Mouse (Mus musculus) lung, postnatal 0 days (tissue): Measurements from ENCODE around the gene Decr2. TPM values are rescaled to one million over a fixed set of nuclear protein-coding genes. Genes with fewer than 3 reads are reported as not detected.

Experiments
- ATAC-seq: fragments of 200-750 bp; cut with Nextera tagmentation; 2 replicates; pipeline ENCODE4 v1.8.0; 2017; ENCODE audit warnings: moderate library complexity
- DNase-seq: peaks from one replicate; pipeline ENCODE4 v3.0.0-alpha.2; 2016; ENCODE audit warnings: low spot score
- H3K27ac ChIP-seq: fragments of 300-500 bp; sonication (generic); 2 replicates; pipeline ENCODE4 v1.5.1; 2014; ENCODE audit warnings: antibody characterized with exemption, mild to moderate bottlenecking, low read length, mixed read lengths
- H3K27me3 ChIP-seq: fragments of 300-500 bp; sonication (generic); replicated peaks from 2 replicates; pipeline ENCODE4 v1.6.1; 2014; ENCODE audit warnings: low read length, mixed read lengths; ENCODE audit not compliant: insufficient read depth
- H3K36me3 ChIP-seq: fragments of 300-500 bp; sonication (generic); 2 replicates; pipeline ENCODE4 v1.6.1; 2014; ENCODE audit warnings: low read length, mixed read lengths; ENCODE audit not compliant: insufficient read depth
- H3K4me1 ChIP-seq: fragments of 300-500 bp; sonication (generic); 2 replicates; pipeline ENCODE4 v1.6.1; 2014; ENCODE audit warnings: antibody characterized with exemption, low read depth, low read length, mixed read lengths; ENCODE audit not compliant: insufficient read depth
- H3K4me2 ChIP-seq: fragments of 300-500 bp; sonication (generic); replicated peaks from 2 replicates; pipeline ENCODE4 v1.6.1; 2014; ENCODE audit warnings: low read depth, mild to moderate bottlenecking, low read length, moderate library complexity, mixed read lengths
- H3K4me3 ChIP-seq: fragments of 300-500 bp; sonication (generic); 2 replicates; pipeline ENCODE4 v1.5.1; 2014; ENCODE audit warnings: low read depth, low read length
- H3K9ac ChIP-seq: fragments of 300-500 bp; sonication (generic); replicated peaks from 2 replicates; pipeline ENCODE4 v1.6.1; 2014; ENCODE audit warnings: low read depth, mild to moderate bottlenecking
- H3K9me3 ChIP-seq: fragments of 300-500 bp; sonication (generic); 2 replicates; pipeline ENCODE4 v1.6.1; 2016; ENCODE audit warnings: low read length, mixed read lengths
- CTCF ChIP-seq: IDR thresholded peaks from 2 replicates; pipeline ENCODE4 v1.5.1; 2016; ENCODE audit warnings: antibody characterized with exemption, mild to moderate bottlenecking
- EP300 ChIP-seq: IDR thresholded peaks from 2 replicates; pipeline ENCODE4 v1.6.1; 2016; ENCODE audit warnings: antibody characterized with exemption, mild to moderate bottlenecking, control low read depth
- WGBS: fragments of 180-500 bp; shearing (Covaris S2); extraction: QIAGEN DNeasy Blood & Tissue Kit; methylation state at CpG from one replicate; pipeline ENCODE4 v1.1.7; 2014; 5-methylcytosine and 5-hydroxymethylcytosine counted together
- polyA plus RNA-seq: library from polyadenylated mRNA; unstranded; fragments of >200 nt; fragmentation: Nextera tagmentation; extraction: Ambion mirVana; gene quantifications from 2 replicates; pipeline ENCODE4 v1.2.1, GENCODE M21; 2015

The Decr2 gene
- polyA plus RNA-seq, 1 experiment from 2014 or later: 18.7 TPM

DNA sequence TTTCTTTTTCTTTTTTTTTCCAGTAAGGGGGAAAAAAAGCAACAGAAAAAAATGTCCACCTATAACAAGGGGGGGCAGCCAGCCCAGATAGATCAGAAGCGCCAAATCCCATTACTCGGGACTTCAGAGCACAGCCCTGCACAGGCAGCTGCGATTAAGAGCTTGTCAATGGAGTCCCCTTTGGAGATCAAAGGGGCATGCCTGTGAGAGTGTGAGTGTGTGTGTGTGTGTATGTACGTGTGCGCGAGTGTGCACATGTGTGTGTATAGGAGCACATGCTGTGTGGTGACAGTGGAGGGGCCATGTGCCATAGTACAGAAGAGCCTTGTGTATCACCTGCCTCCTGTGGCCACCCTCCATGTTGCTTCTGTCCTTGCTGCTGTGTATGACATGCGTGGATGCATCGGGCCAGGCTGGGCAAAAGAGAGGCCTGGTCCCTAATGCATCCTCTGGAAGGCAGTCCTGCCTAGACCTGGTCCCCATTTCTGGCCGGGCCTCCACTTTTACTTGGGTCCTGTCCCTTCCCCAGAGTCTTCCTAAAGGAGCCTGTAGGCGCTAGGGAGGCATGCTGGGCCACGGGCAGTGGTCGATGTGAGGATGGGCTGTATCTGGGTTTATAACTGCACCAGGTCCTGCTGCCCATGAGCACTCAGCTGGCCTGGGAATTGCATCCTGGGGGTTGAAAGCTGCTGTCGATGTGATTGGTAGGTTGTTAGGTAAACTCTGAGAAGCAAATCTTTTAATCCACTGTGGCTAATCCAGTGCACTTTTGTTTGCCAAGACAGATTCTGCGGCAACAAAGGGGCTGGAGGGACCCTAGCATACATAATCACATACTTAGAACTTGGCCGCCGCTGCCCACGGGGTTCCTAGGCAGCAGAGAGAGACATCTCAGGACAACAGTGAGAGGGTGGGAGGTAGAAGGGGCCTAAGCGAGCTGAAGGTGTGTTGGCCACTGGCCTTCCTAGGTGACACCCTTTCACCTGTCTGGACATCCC, 42.0 kb upstream of the Decr2 start:
- DNase-seq: no peak
- 86% methylated on average over 18 of the region's 18 CpGs for WGBS
- no peak for TF ChIP-seq EP300
- TF ChIP-seq CTCF: no peak

DNA sequence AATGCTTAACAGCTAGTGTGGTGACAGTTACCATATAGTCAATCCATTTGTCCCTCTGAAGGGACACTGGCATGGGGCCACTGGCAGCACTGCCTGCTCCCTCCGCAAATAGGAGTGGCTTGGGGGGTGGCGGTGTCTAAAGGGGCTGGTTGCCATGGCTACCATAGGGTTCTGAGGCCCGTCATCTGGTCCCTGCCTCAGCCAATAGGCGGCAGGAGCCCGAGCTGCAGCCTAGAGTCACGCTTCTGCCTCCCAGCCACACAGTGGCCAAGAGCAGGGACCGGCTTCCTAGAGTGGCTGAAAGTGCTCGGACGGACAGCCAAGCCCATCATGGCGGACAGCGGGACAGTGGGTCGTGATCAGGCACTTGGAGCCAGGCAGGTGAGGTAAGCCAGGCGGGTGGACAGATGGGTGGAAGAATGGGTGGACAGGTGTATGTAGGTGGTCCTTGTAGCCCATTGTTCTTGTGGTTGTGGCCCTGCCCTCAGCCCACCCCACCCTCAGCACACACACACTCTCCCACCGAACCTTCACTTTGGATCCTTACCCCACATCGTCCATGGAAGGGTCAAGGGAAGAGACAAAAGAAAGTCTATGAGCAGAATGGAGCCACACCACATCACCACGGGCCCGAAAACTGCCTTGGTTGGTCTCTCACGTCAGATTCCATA, 41.1 kb upstream of the Decr2 start:
- H3K4me1 ChIP-seq: no peaks in the 10 kb centered on the region
- H3K4me3 ChIP-seq: no peak overlapping the region
- ATAC-seq (no peak), DNase-seq (no peak)
- H3K27me3 ChIP-seq: no peaks in the 10 kb centered on the region
- H3K36me3 ChIP-seq: peaks cover 3% of the 10 kb centered on the region
- H3K9me3 ChIP-seq: no peaks in the 10 kb centered on the region
- H3K27ac ChIP-seq: no peak overlapping the region
- 85% methylated on average over 18 of the region's 18 CpGs for WGBS
- no peak for TF ChIP-seq CTCF
- TF ChIP-seq EP300: no peak
- no peak overlapping the region for H3K4me2 ChIP-seq
- H3K9ac ChIP-seq: no peak overlapping the region

More for the DNA sequence above, 42.0 kb upstream of the Decr2 start:
- Histone ChIP-seq H3K9me3 (no peaks in the 10 kb centered on the region), H3K27ac (no peak overlapping the region), H3K36me3 (peaks cover 3% of the 10 kb centered on the region), H3K4me3 (no peak overlapping the region), H3K27me3 (no peaks in the 10 kb centered on the region), H3K9ac (no peak overlapping the region), H3K4me1 (no peaks in the 10 kb centered on the region), H3K4me2 (no peak overlapping the region)
- no peak for ATAC-seq

DNA sequence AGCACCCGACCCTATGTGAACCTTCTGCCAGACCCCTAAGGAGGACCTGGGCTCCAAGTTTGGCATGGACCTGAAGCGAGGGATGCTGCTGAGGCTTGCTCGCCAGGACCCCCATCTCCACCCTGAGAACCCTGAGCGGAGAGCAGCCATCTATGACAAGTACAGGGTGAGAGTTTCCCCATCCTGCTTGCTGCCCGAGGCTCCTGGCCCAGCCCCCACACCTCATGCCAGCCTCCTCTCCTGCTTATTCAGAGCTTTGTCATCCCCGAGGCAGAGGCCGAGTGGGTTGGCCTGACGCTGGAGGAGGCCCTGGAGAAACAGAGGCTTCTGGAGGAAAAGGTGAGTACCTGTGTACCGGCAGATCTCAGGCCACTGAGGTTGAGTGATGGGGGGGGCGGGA, 35.1 kb upstream of the Decr2 start:
- Histone ChIP-seq H3K27ac (no peak overlapping the region), H3K9me3 (no peaks in the 10 kb centered on the region), H3K4me3 (no peak overlapping the region), H3K9ac (no peak overlapping the region), H3K36me3 (peaks cover 3% of the 10 kb centered on the region), H3K27me3 (no peaks in the 10 kb centered on the region), H3K4me1 (peaks cover 7% of the 10 kb centered on the region), H3K4me2 (no peak overlapping the region)
- no peak for TF ChIP-seq CTCF
- TF ChIP-seq EP300: no peak
- DNase-seq (no peak), ATAC-seq (no peak)
- 89% methylated on average over 10 of the region's 10 CpGs for WGBS

DNA sequence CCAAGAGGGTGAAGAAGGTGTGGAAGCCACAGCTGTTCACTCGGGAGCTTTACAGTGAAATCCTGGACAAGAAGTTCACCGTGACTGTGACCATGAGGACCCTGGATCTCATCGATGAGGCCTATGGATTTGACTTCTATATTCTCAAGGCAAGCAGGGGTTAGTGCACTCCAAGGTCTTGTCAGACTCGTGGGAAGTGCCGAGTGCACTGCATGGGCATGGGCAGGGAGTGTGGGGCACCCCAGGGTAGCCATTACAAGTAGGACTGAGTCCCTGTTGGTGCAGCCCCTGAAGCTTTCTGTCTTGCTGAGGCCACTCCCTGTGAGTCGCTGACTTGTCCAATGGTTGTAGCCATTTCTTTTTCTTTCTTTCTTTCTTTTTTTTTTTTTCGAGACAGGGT, 34.4 kb upstream of the Decr2 start:
- TF ChIP-seq CTCF: no peak
- ATAC-seq: no peak
- 77% methylated on average over 7 of the region's 7 CpGs for WGBS

DNA sequence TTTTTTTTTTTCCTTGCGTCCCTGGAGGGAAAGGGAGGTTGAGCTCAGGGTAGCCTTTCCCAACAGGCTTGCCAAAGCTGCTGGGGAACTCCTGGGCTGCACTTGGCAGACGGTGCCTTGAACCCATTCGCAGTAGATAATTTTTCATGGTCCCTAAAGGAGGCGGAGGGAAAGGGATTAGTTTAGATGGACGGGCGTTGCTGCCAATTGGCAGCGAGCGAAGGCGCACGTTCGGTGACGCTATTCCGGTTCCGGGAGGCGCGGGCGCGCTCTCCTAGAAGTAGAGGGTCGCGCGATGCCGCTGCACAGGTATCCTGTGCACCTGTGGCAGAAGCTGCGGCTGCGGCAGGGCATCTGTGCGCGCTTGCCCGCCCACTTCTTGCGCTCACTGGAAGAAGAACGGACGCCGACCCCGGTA, 33.1 kb upstream of the Decr2 start, which contains the start of gene Mrpl28:
Mrpl28 (plus strand) TSS at position 234 of the 418 bp plus-strand sequence.
- Histone ChIP-seq H3K36me3 (peaks cover 3% of the 10 kb centered on the region), H3K9ac (peak within 1 kb of the TSS; percentile 72), H3K27ac (peak within 1 kb of the TSS; percentile 47), H3K27me3 (no peaks in the 10 kb centered on the region), H3K4me1 (peaks cover 7% of the 10 kb centered on the region), H3K4me3 (peak within 1 kb of the TSS; percentile 85), H3K4me2 (peak within 1 kb of the TSS; percentile 87), H3K9me3 (no peaks in the 10 kb centered on the region)
- WGBS: 2% methylated on average over 30 of the region's 32 CpGs
- TF ChIP-seq CTCF (no peak), EP300 (no peak)
- peak; percentile 96 for ATAC-seq
- DNase-seq: peak; percentile 98

More for the DNA sequence above, 34.4 kb upstream of the Decr2 start:
- no peak for DNase-seq
- Histone ChIP-seq H3K36me3 (peaks cover 3% of the 10 kb centered on the region), H3K27ac (no peak overlapping the region), H3K9ac (peak overlapping the region; percentile 72), H3K9me3 (no peaks in the 10 kb centered on the region), H3K4me3 (no peak overlapping the region), H3K4me1 (peaks cover 7% of the 10 kb centered on the region), H3K27me3 (no peaks in the 10 kb centered on the region), H3K4me2 (peak overlapping the region; percentile 87)

DNA sequence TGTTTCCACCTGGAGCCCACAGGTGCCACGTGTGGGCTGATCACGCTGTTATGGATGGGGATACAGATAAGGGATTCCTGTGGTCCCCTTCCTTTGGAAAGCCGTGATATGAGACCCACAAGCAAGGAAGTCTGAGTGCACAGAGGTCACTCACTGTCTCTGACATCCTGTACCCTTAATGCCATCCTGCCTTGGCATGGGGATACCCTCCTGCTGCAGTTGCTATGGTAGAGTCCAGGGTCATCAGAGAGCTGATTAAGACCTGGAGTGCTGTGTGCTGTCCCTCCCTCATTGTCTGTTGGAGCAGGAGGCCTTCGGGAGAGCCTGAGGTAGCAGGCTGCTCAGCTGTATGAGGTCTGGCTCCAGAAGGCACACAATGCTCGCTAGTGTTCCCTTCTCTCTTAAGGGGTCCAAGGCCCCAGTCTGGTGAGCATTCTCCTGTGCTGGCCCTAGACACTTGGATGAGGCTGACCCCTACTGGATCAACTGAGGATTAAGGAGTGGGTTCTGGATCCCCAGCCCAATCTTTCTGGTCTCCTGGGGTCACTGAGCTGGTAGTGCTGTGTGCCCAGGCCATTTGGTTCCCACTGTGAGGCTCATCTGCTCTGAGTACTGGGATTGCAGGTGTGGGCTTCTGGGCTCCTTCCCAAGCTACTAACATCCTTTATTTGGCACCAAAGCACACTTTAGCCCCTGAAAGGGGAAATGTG, 32.4 kb upstream of the Decr2 start:
- no peak for ATAC-seq
- Histone ChIP-seq H3K36me3 (peaks cover 3% of the 10 kb centered on the region; the same call in 1 of the 2 replicates), H3K27ac (no peak overlapping the region), H3K4me1 (peaks cover 7% of the 10 kb centered on the region), H3K4me3 (no peak overlapping the region), H3K9me3 (no peaks in the 10 kb centered on the region), H3K4me2 (no peak overlapping the region), H3K9ac (no peak overlapping the region), H3K27me3 (no peaks in the 10 kb centered on the region)
- 49% methylated on average over 5 of the region's 5 CpGs for WGBS
- no peak for DNase-seq
- TF ChIP-seq CTCF (no peak), EP300 (no peak)
